Mouse (Mus musculus): ENCODE measurements around the gene Syne1. TPM values are rescaled to one million over a fixed set of nuclear protein-coding genes. Genes with fewer than 3 reads are reported as not detected.

The Syne1 gene
- total and polyA plus RNA-seq, 3 experiments = 5.3 to 6.8 TPM; not detected in 1

GRCm38 (mm10) chr10:5445313-5445712, 106.0 kb downstream of the Syne1 start:
- no peaks in the 10 kb centered on the region for H3K9me3 ChIP-seq (replicated peaks; ENCODE audit: insufficient read depth, low read length)
- peaks cover 0 to 1% of the 10 kb centered on the region in 2 experiments; a peak in 1 of 4 replicates for H3K27me3 ChIP-seq (ENCODE audit: control insufficient read depth in 1 of 2, insufficient read depth in 2 of 2, low read length in 2 of 2)
- H3K36me3 ChIP-seq (ENCODE audit: control insufficient read depth in 1 of 2, insufficient read depth in 2 of 2, low read length in 2 of 2) = no peaks in the 10 kb centered on the region
- H3K4me3 ChIP-seq (ENCODE audit: control insufficient read depth in 1 of 2, insufficient read depth in 1 of 2, low read depth in 2 of 2, low read length in 2 of 2) = no peak overlapping the region
- no peak for TF ChIP-seq POLR2AphosphoS5 (IDR thresholded peaks at IDR 0.05; ENCODE audit: borderline replicate concordance, low read depth, low read length)
- no peak for TF ChIP-seq E2F4 (IDR thresholded peaks at IDR 0.05; ENCODE audit: borderline replicate concordance, low read depth, low read length)
- TF ChIP-seq ZC3H11A (IDR thresholded peaks at IDR 0.05; ENCODE audit: low read depth, low read length) = no peak
- no peak for TF ChIP-seq NELFE (IDR thresholded peaks at IDR 0.05; ENCODE audit: low read depth, low read length)
- no peak for TF ChIP-seq ZNF384 (IDR thresholded peaks at IDR 0.05; ENCODE audit: low read depth, low read length)
- no peak for TF ChIP-seq GABPA (IDR thresholded peaks at IDR 0.05; ENCODE audit: low read depth, low read length)
- no peak for TF ChIP-seq MYB (IDR thresholded peaks at IDR 0.05; ENCODE audit: low read depth, low read length)
- TF ChIP-seq USF2 (IDR thresholded peaks at IDR 0.05; ENCODE audit: borderline replicate concordance in 1 of 2, insufficient read depth in 1 of 2, low read depth in 1 of 2, low read length in 2 of 2) = no peak
- no peak for TF ChIP-seq NRF1 (IDR thresholded peaks at IDR 0.05; ENCODE audit: insufficient read depth, low read depth, low read length, poor library complexity, severe bottlenecking)
- no peak for TF ChIP-seq ETS1 (IDR thresholded peaks at IDR 0.05; ENCODE audit: low read depth, low read length)
- no peak for TF ChIP-seq RCOR1 (IDR thresholded peaks at IDR 0.05; ENCODE audit: low read depth, low read length)
- TF ChIP-seq SIN3A (IDR thresholded peaks at IDR 0.05; ENCODE audit: low read length) = no peak
- no peak for TF ChIP-seq TCF12 (IDR thresholded peaks at IDR 0.05; ENCODE audit: low read depth, low read length)
- TF ChIP-seq JUND (IDR thresholded peaks at IDR 0.05; ENCODE audit: low read depth, low read length) = no peak
- TF ChIP-seq POLR2A (IDR thresholded peaks at IDR 0.05; ENCODE audit: control insufficient read depth in 1 of 2, insufficient read depth in 1 of 2, low read depth in 1 of 2, low read length in 2 of 2, poor library complexity in 1 of 2) = no peak
- TF ChIP-seq ZMIZ1 (IDR thresholded peaks at IDR 0.05; ENCODE audit: low read depth, low read length) = no peak
- no peak for TF ChIP-seq SMC3 (IDR thresholded peaks at IDR 0.05; ENCODE audit: low read depth, low read length)
- no peaks in the 10 kb centered on the region for H3K4me1 ChIP-seq (ENCODE audit: control insufficient read depth in 1 of 2, insufficient read depth in 2 of 2, low read length in 2 of 2)
- DNase-seq (ENCODE audit: low read depth, low spot score) = no peak
- no peak overlapping the region for H3K27ac ChIP-seq (ENCODE audit: control insufficient read depth, low read depth, low read length)
- H3K9ac ChIP-seq (ENCODE audit: control insufficient read depth, low read depth, low read length, poor library complexity, severe bottlenecking) = no peak overlapping the region
- no peaks in the 10 kb centered on the region for H3K79me2 ChIP-seq (ENCODE audit: control insufficient read depth, insufficient read depth, low read length, poor library complexity)

- Histone ChIP-seq H3K36me3 (ENCODE audit: control insufficient read depth in 1 of 2, insufficient read depth in 2 of 2, low read length in 2 of 2) (no peaks in the 10 kb centered on the region), H3K9me3 (replicated peaks; ENCODE audit: insufficient read depth, low read length) (no peaks in the 10 kb centered on the region), H3K27ac (ENCODE audit: control insufficient read depth, low read depth, low read length) (no peak overlapping the region), H3K4me1 (ENCODE audit: control insufficient read depth in 1 of 2, insufficient read depth in 2 of 2, low read length in 2 of 2) (no peaks in the 10 kb centered on the region), H3K4me3 (ENCODE audit: control insufficient read depth in 1 of 2, insufficient read depth in 1 of 2, low read depth in 2 of 2, low read length in 2 of 2) (no peak overlapping the region), H3K27me3 (ENCODE audit: control insufficient read depth in 1 of 2, insufficient read depth in 2 of 2, low read length in 2 of 2) (peaks cover 0 to 1% of the 10 kb centered on the region in 2 experiments; a peak in 2 of 4 replicates), H3K79me2 (ENCODE audit: control insufficient read depth, insufficient read depth, low read length, poor library complexity) (no peaks in the 10 kb centered on the region), H3K9ac (ENCODE audit: control insufficient read depth, low read depth, low read length, poor library complexity, severe bottlenecking) (no peak overlapping the region)
- DNase-seq (ENCODE audit: low read depth, low spot score) = no peak
- TF ChIP-seq SMC3 (IDR thresholded peaks at IDR 0.05; ENCODE audit: low read depth, low read length) (no peak), HCFC1 (IDR thresholded peaks at IDR 0.05; ENCODE audit: low read depth, low read length) (no peak), UBTF (IDR thresholded peaks at IDR 0.05; ENCODE audit: borderline replicate concordance, insufficient read depth, low read depth, low read length) (no peak), POLR2A (IDR thresholded peaks at IDR 0.05; ENCODE audit: control insufficient read depth in 1 of 2, insufficient read depth in 1 of 2, low read depth in 1 of 2, low read length in 2 of 2, poor library complexity in 1 of 2) (no peak), CHD1 (IDR thresholded peaks at IDR 0.05; ENCODE audit: low read depth, low read length) (no peak), BHLHE40 (IDR thresholded peaks at IDR 0.05; ENCODE audit: borderline replicate concordance, low read depth, low read length) (no peak)
Measured at GRCm38 (mm10) chr10:5443020-5443419, 108.3 kb downstream of the Syne1 start.

Data from MEL (cell line).